Mouse (Mus musculus) liver, embryonic 13.5 days (tissue): ENCODE results near the gene Sf3a2. TPM values are rescaled to one million over a fixed set of nuclear protein-coding genes. Genes with fewer than 3 reads are reported as not detected.

Source experiments
- ATAC-seq: fragments of 200-750 bp; cut with Nextera tagmentation; 2 replicates; pipeline ENCODE4 v1.8.0; 2017; ENCODE audit warnings: low read depth, mild to moderate bottlenecking, moderate number of reproducible peaks, moderate library complexity
- DNase-seq: peaks from one replicate; pipeline ENCODE4 v3.0.0; 2022
- H3K27ac ChIP-seq: fragments of 300-500 bp; sonication (generic); 2 replicates; pipeline ENCODE4 v1.5.1; 2015; ENCODE audit warnings: moderate library complexity, mild to moderate bottlenecking, inconsistent platforms
- H3K27me3 ChIP-seq: fragments of 300-500 bp; sonication (generic); 2 replicates; pipeline ENCODE4 v1.6.1; 2015; ENCODE audit warnings: mild to moderate bottlenecking, inconsistent platforms
- H3K36me3 ChIP-seq: fragments of 300-500 bp; sonication (generic); 2 replicates; pipeline ENCODE4 v1.6.1; 2015; ENCODE audit warnings: mild to moderate bottlenecking, inconsistent platforms
- H3K4me1 ChIP-seq: fragments of 300-500 bp; sonication (generic); replicated peaks from 2 replicates; pipeline ENCODE4 v1.6.1; 2015; ENCODE audit warnings: inconsistent platforms
- H3K4me2 ChIP-seq: fragments of 300-500 bp; sonication (generic); 2 replicates; pipeline ENCODE4 v1.6.1; 2015; ENCODE audit warnings: inconsistent platforms, mild to moderate bottlenecking, moderate library complexity
- H3K4me3 ChIP-seq: fragments of 300-500 bp; sonication (generic); replicated peaks from 2 replicates; pipeline ENCODE4 v1.5.1; 2015; ENCODE audit warnings: mild to moderate bottlenecking, inconsistent platforms
- H3K9ac ChIP-seq: fragments of 300-500 bp; sonication (generic); 2 replicates; pipeline ENCODE4 v1.6.1; 2015; ENCODE audit warnings: mild to moderate bottlenecking, inconsistent platforms
- H3K9me3 ChIP-seq: fragments of 300-500 bp; sonication (generic); replicated peaks from 2 replicates; pipeline ENCODE4 v1.6.1; 2016; ENCODE audit warnings: inconsistent platforms
- WGBS: fragments of 180-500 bp; shearing (Covaris S2); methylation state at CpG from one replicate; pipeline ENCODE4 v1.1.7; 2015; ENCODE audit not compliant: insufficient replicate concordance; 5-methylcytosine and 5-hydroxymethylcytosine counted together
- polyA plus RNA-seq: library from polyadenylated mRNA; unstranded; fragments of >200 nt; fragmentation: Nextera tagmentation; extraction: Ambion mirVana; gene quantifications from 2 replicates; pipeline ENCODE4 v1.2.1, GENCODE M21; 2015

The Sf3a2 gene
- polyA plus RNA-seq, 1 experiment from 2014 or later: 35.7 TPM

DNA sequence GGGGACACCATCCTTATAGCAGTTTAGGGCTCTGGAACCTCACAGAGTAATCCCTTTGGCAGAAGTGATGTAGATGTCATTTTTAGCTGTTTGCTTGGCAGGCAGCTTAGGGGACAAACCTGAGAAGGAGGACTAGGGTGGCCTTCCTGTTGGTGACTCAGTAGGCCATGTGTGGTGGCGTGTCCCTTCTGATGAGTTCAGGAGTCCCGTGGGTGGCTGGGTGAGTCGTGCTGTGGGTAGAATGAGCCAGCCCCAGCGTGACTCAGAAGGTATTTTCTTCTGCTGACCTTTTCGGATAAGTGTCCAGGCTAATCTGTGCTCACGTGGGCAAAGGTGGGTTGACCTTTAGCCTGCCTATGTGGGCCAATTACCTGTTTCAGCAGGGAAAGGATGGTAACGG lies 39.3 kb upstream of the Sf3a2 start:
- ATAC-seq: no peak
- H3K4me3 ChIP-seq: no peak overlapping the region
- H3K27ac ChIP-seq: no peak overlapping the region; the same call in none of the 2 replicates
- DNase-seq: no peak
- H3K4me2 ChIP-seq: 0 out of 2 replicates have a peak overlapping the region, but pooled peaks have one; percentile 96
- peaks cover 85% of the 10 kb centered on the region for H3K4me1 ChIP-seq
- peaks cover 3% of the 10 kb centered on the region; the same call in 1 of the 2 replicates for H3K36me3 ChIP-seq
- peak overlapping the region; percentile 36; the same call in 1 of the 2 replicates for H3K9ac ChIP-seq
- WGBS: 69% methylated on average over 7 of the region's 7 CpGs
- H3K9me3 ChIP-seq: no peaks in the 10 kb centered on the region
- no peaks in the 10 kb centered on the region for H3K27me3 ChIP-seq

DNA sequence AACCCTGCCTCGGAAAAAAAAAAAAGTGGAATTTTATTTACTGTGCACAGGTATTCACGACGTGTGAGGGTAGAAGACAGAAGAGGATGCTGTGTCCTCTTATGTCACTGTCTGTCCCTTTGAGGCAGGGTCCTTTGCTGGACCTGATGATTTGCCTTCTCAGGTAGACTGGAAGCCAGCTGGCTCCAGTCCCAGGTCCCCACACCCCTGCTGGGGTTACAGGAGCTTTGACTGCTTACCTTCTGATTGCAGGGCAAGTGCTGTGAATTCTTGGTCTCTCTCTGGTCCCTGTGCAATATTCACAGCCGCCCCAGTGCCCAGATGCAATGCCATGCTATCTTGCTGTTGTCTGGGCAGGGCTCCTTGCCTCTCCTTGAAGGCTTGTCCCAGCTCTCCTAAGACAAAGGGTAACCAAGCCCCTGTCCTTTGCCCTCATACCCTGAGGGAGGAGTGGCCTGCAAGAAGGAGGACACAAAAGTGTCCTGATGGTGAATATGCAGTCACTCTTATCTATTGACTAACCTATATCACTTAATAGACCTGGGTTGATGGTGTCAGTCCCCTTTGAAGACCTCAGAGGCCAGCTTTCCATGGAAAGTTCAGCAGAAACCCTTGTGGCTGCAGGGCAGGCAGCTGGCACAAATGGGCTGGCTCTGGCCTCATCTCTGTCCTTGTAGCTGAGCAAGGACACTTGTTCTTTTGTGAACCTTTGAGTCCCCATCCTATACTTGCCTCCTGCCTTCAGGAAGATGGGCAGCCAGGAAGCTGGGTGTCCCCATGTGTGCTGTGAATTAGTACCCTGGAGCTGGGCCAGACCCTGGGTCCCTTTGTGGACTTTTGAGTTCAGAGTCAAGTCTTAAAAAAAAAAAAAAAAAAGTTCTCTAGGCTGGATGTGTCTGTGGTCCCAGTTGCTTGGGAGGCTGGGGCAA lies 37.1 kb upstream of the Sf3a2 start:
- Histone ChIP-seq H3K36me3 (peaks cover 25% of the 10 kb centered on the region), H3K4me2 (no peak overlapping the region), H3K4me3 (no peak overlapping the region), H3K9ac (0 out of 2 replicates have a peak overlapping the region, but pooled peaks have one; percentile 5), H3K27me3 (no peaks in the 10 kb centered on the region), H3K27ac (no peak overlapping the region; the same call in 1 of the 2 replicates), H3K4me1 (peaks cover 76% of the 10 kb centered on the region), H3K9me3 (no peaks in the 10 kb centered on the region)
- WGBS: 77% methylated on average over 4 of the region's 4 CpGs
- no peak for DNase-seq
- no peak for ATAC-seq

DNA sequence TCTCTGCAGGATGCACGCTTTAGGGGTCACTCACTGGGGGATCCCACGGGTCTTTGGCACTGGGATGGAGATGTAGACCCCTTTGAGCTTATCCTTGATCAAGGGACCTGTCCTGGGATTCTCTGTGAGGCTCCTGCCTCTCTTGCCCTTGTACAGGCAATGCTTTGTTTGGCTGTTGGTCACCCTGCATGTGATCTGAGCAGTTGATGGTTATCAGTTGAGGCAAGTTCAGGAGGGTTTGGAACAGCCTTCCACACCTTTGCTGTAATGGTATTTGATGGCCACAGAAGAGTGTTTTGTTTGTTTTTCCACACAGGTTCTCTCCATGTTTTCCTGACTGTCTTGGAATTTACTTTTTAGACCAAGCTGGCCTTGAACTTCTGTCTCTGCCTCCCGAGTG lies 36.2 kb upstream of the Sf3a2 start:
- Histone ChIP-seq H3K4me3 (no peak overlapping the region), H3K9ac (no peak overlapping the region), H3K36me3 (peaks cover 34% of the 10 kb centered on the region), H3K27me3 (no peaks in the 10 kb centered on the region), H3K27ac (peak overlapping the region; percentile 2; the same call in 1 of the 2 replicates), H3K9me3 (no peaks in the 10 kb centered on the region), H3K4me1 (peaks cover 72% of the 10 kb centered on the region), H3K4me2 (no peak overlapping the region)
- ATAC-seq (no peak), DNase-seq (no peak)
- WGBS: 73% methylated on average over 3 of the region's 3 CpGs

DNA sequence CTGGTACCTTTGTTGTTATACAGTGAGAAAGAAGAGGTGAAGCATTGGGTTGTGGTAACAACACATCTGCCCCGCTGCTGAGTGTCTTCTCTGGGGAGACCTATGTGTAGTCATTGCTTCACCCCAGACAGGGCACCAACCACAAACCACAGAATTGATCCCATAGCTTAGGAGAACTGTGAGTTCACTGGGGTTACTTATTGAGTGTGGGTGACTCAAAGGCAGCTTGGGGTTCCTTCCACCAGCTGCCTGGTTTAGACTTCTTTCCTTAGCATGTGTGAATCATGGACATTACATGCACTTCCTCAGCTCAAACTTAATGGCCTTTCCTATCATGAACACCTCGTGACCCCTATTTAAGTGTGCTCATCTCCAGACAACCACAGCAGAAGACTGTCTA lies 34.5 kb upstream of the Sf3a2 start:
- Histone ChIP-seq H3K27ac (no peak overlapping the region; the same call in 1 of the 2 replicates), H3K9ac (no peak overlapping the region), H3K4me2 (no peak overlapping the region), H3K36me3 (peaks cover 46% of the 10 kb centered on the region), H3K27me3 (no peaks in the 10 kb centered on the region), H3K4me3 (no peak overlapping the region), H3K9me3 (no peaks in the 10 kb centered on the region), H3K4me1 (peaks cover 55% of the 10 kb centered on the region)
- DNase-seq (no peak), ATAC-seq (no peak)
- WGBS: 70% methylated on average over 2 of the region's 2 CpGs

DNA sequence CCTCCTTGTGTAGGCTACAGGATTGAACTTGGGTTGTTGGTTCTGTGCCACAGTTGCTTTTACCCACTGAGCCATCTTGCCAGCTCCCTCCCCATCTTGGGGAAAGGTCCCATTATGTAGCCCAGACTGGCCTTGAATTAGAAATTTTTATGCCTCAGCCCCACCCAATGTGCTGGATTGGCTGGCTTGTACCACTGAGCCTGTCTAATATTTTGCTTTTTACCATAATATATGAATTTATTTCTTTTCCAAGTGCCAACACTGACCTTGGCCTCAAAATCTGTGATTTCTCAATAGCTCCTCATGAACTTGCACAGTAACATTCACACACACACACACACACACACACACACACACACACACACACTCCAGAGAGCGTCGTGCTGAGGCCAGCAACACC lies 32.3 kb upstream of the Sf3a2 start:
- H3K27me3 ChIP-seq: no peaks in the 10 kb centered on the region

DNA sequence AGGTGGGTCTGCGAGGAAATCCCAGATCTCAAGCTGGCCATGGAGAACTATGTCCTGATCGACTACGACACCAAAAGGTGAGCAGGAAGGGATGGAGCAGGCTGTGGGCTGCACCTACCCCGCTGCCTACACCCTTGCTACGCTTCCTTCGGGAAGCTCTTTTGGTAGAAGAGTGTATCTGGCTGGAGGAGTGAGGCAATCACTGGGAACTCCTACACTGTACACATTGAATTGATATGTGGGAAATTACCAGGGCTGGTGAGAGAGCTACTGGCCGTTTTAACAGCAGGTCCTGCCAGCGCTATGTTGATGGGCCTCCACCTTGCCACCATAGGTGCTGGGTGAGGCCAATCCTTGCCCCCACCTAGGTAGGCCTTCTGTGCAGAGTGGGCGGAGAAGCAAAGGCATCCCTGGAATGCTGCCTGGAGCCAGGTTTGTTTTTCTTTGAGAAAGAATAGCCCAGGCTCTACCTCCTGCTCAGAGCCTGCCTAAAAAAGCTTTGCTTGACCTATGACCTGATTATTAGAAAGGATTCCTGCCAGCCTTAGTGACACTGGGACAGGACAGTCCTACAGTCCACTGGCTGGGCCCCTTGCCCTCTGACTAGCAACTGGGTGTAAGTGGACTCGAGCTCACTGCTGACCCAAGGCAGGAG lies 31.7 kb upstream of the Sf3a2 start:
- 85% methylated on average over 10 of the region's 10 CpGs for WGBS
- peaks cover 73% of the 10 kb centered on the region for H3K36me3 ChIP-seq
- H3K27me3 ChIP-seq: no peaks in the 10 kb centered on the region
- DNase-seq: no peak
- H3K4me2 ChIP-seq: no peak overlapping the region
- ATAC-seq: no peak
- no peak overlapping the region for H3K27ac ChIP-seq
- H3K4me1 ChIP-seq: peaks cover 40% of the 10 kb centered on the region
- H3K4me3 ChIP-seq: no peak overlapping the region
- no peak overlapping the region for H3K9ac ChIP-seq
- H3K9me3 ChIP-seq: no peaks in the 10 kb centered on the region

More for the DNA sequence above, 32.3 kb upstream of the Sf3a2 start:
- Histone ChIP-seq H3K4me2 (no peak overlapping the region), H3K27ac (no peak overlapping the region), H3K9me3 (no peaks in the 10 kb centered on the region), H3K4me1 (peaks cover 46% of the 10 kb centered on the region), H3K36me3 (peaks cover 68% of the 10 kb centered on the region), H3K9ac (no peak overlapping the region), H3K4me3 (no peak overlapping the region)
- no peak for DNase-seq
- no peak for ATAC-seq
- WGBS: 95% methylated on average over 2 of the region's 2 CpGs

DNA sequence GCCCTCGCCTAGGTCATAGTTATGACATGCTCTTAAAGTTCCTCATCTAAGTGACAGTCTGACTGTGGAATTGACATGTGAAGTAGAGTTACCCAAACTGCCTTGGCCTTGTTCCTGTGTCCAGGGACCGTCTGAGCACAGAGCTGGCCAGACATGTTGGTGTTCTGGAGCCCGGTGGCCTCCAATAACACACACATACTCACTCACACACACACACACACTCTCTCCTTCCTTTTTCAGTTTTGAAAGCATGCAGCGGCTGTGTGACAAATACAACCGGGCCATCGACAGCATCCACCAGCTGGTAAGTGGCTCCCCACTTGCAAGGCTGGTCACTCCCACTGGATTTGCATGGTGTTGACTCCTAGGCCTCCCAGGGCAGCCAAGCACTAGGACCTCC lies 29.6 kb upstream of the Sf3a2 start:
- 81% methylated on average over 6 of the region's 6 CpGs for WGBS
- Histone ChIP-seq H3K9ac (no peak overlapping the region), H3K4me1 (peaks cover 31% of the 10 kb centered on the region), H3K27me3 (no peaks in the 10 kb centered on the region), H3K4me2 (no peak overlapping the region), H3K4me3 (no peak overlapping the region), H3K27ac (no peak overlapping the region), H3K36me3 (peaks cover 94% of the 10 kb centered on the region), H3K9me3 (no peaks in the 10 kb centered on the region)
- ATAC-seq (no peak), DNase-seq (no peak)

DNA sequence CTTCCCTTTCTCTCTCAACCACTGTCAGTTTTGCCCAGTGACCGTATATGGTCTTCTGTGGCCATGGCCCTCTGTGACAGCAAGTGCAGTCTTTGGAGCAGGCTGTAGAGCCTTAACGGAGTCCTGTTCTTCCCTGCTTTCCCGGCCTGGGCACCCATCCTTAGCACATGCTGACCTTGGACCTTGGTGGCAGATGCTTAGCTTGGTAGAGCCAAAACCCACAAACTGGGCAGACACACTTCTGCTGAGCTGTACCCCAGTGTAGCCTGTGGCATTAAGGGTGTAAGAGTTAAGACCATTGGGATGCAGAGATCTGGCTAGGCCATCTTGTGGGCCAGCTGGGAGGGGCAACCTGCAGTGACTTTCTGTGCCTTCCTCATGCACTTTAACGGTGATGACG lies 24.2 kb upstream of the Sf3a2 start:
- ATAC-seq: no peak
- peaks cover 42% of the 10 kb centered on the region for H3K4me1 ChIP-seq
- H3K9me3 ChIP-seq: no peaks in the 10 kb centered on the region
- H3K27me3 ChIP-seq: no peaks in the 10 kb centered on the region
- H3K4me2 ChIP-seq: no peak overlapping the region
- no peak overlapping the region for H3K4me3 ChIP-seq
- DNase-seq: no peak
- peak overlapping the region; percentile 79 for H3K27ac ChIP-seq
- H3K36me3 ChIP-seq: peaks cover 99% of the 10 kb centered on the region
- H3K9ac ChIP-seq: peak overlapping the region; percentile 27; the same call in 1 of the 2 replicates
- WGBS: 67% methylated on average over 5 of the region's 5 CpGs

DNA sequence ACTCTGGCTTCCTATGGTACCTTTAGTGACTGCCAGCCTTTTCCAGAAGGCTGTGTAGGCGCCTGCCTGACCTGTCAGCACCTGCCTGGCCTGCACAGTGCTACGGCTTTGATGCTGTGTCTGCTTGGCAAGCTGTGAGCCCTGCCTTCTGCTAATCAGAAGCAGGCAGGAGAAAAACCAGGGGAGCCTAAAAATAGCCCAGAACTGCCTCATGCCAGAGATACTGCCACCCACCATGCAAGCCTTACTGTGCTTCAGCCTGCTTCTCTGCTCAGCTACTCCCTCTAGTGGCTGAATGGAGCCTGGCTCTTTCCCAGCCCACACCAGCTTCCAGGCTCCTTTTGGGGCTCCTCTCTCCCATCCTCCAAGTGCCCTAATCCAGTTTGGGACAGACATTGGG lies 23.4 kb upstream of the Sf3a2 start:
- Histone ChIP-seq H3K4me2 (no peak overlapping the region), H3K9ac (no peak overlapping the region), H3K36me3 (peaks cover 99% of the 10 kb centered on the region), H3K27ac (peak overlapping the region; percentile 79), H3K4me3 (no peak overlapping the region), H3K9me3 (no peaks in the 10 kb centered on the region), H3K27me3 (no peaks in the 10 kb centered on the region), H3K4me1 (peaks cover 38% of the 10 kb centered on the region)
- peak; percentile 88 for ATAC-seq
- peak; percentile 66 for DNase-seq
- WGBS: 19% methylated on average over 2 of the region's 2 CpGs

DNA sequence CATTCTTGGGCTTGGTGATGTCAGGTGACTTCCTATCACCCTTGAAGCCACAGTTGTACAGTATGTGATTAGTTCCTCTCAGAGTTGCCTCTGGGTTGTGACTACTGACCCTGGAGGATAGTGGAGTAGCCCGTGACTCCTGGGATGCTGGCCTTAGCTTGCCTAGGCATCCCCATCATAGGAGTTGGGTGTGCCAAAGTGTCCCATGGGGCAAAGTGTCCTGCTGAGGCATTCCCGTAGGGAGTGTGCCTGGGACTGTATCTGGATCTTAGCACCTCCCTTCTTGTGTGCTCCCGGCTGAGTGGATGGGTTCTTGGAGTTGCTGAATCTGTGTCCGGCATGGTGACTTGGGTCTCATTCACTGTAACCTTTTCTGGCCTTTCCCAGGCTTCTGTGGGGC lies 23.0 kb upstream of the Sf3a2 start:
- Histone ChIP-seq H3K4me1 (peaks cover 34% of the 10 kb centered on the region), H3K27ac (no peak overlapping the region), H3K4me3 (no peak overlapping the region), H3K27me3 (no peaks in the 10 kb centered on the region), H3K9ac (no peak overlapping the region; the same call in 1 of the 2 replicates), H3K36me3 (peaks cover 99% of the 10 kb centered on the region), H3K9me3 (no peaks in the 10 kb centered on the region), H3K4me2 (no peak overlapping the region)
- DNase-seq (no peak), ATAC-seq (peak; percentile 22)
- WGBS: 82% methylated on average over 4 of the region's 4 CpGs

DNA sequence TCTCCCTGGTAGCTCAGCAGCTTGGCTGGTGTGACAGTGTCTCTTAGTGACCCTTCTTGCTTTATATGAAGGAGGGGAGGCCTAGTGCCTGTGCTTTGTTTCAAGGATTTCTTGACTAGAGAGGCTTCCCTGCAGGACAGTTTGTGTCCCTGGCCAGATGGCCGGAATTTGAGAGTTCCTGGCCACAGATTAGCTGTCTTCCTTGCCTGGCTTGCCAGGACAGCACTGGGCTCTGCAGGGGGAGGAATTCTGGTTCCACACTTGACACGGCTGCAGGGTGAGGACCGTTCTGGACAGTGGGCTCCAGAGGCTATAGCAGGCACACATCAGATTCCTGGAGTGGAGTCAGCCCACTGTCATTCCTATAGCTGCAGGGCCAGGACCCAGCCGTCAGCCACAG lies 22.3 kb upstream of the Sf3a2 start:
- DNase-seq: no peak
- Histone ChIP-seq H3K4me1 (peaks cover 29% of the 10 kb centered on the region), H3K27me3 (no peaks in the 10 kb centered on the region), H3K36me3 (peaks cover 100% of the 10 kb centered on the region), H3K4me2 (no peak overlapping the region), H3K9ac (no peak overlapping the region), H3K27ac (no peak overlapping the region), H3K9me3 (no peaks in the 10 kb centered on the region), H3K4me3 (no peak overlapping the region)
- no peak for ATAC-seq
- 86% methylated on average over 4 of the region's 4 CpGs for WGBS
